Mouse (Mus musculus): Measurements from ENCODE around the gene Srp54b. TPM values are rescaled to one million over a fixed set of nuclear protein-coding genes. Genes with fewer than 3 reads are reported as not detected.
A peak's percentile ranks its signal among the peaks of the same experiment; 100 is the strongest.
"Not testable (repeated sequence)": the region's sequence is repeated elsewhere in the genome, so short reads cannot be mapped to it uniquely, and the experiment has no call there.

Gene Srp54b
- 10 to 100 TPM; 37.8 to 39.3 TPM for total RNA-seq (2021)
- polyA plus RNA-seq (2012; rRNA removed), result 11.3 and 25.9 TPM in 2 replicates
- long read RNA-seq, transcript Srp54b-201 (16 exons, 3,646 nt), result major isoform, 68 of 73 reads
- long read RNA-seq, partial matches to known transcripts, result 2 of 73 reads
- long read RNA-seq, other reads (novel, unspliced or antisense), result 2 of 73 reads

- intact Hi-C loops (cut with DNase I); DNase-seq; H3K36me3 ChIP-seq (ENCODE audit: control insufficient read depth, insufficient read depth, low read length); H3K4me1 ChIP-seq (ENCODE audit: control insufficient read depth, insufficient read depth, low read length); H3K9ac ChIP-seq (ENCODE audit: low read depth, low read length); H3K27ac ChIP-seq; H3K79me2 ChIP-seq (replicated peaks; ENCODE audit: control insufficient read depth, insufficient read depth, low read length); H3K27me3 ChIP-seq (ENCODE audit: control insufficient read depth, insufficient read depth, low read length): not testable (repeated sequence)
- WGBS, result no CpG with 5 or more reads among the region's 57 CpGs
- peak within 1 kb of the TSS; percentile 36; the same call in 1 of the 2 replicates for H3K4me3 ChIP-seq
Measured at GRCm38 (mm10) chr12:55154559-55155448, at the start of gene Srp54b. Gene Srp54b, plus strand, starts transcription at chr12:55155104.

GRCm38 (mm10) chr12:55112616-55113015 is 42.3 kb upstream of the Srp54b start:
- H3K9ac ChIP-seq (ENCODE audit: low read depth, low read length); H3K4me1 ChIP-seq (ENCODE audit: control insufficient read depth, insufficient read depth, low read length); intact Hi-C loops (cut with DNase I); H3K36me3 ChIP-seq (ENCODE audit: control insufficient read depth, insufficient read depth, low read length); H3K27ac ChIP-seq; H3K27me3 ChIP-seq (ENCODE audit: control insufficient read depth, insufficient read depth, low read length); H3K4me3 ChIP-seq; H3K79me2 ChIP-seq (replicated peaks; ENCODE audit: control insufficient read depth, insufficient read depth, low read length); DNase-seq: not testable (repeated sequence)
- WGBS, result no CpG with 5 or more reads among the region's 7 CpGs

GRCm38 (mm10) chr12:55124242-55124641 is 30.7 kb upstream of the Srp54b start, which contains the start of gene Fam177a:
Gene Fam177a, plus strand, starts transcription at chr12:55124469.
- H3K27ac ChIP-seq; H3K36me3 ChIP-seq (ENCODE audit: control insufficient read depth, insufficient read depth, low read length); H3K9ac ChIP-seq (ENCODE audit: low read depth, low read length); H3K79me2 ChIP-seq (replicated peaks; ENCODE audit: control insufficient read depth, insufficient read depth, low read length); H3K4me1 ChIP-seq (ENCODE audit: control insufficient read depth, insufficient read depth, low read length); intact Hi-C loops (cut with DNase I); H3K4me3 ChIP-seq; H3K27me3 ChIP-seq (ENCODE audit: control insufficient read depth, insufficient read depth, low read length); DNase-seq: not testable (repeated sequence)
- no CpG with 5 or more reads among the region's 40 CpGs for WGBS

- intact Hi-C loops (cut with DNase I); DNase-seq; H3K36me3 ChIP-seq (ENCODE audit: control insufficient read depth, insufficient read depth, low read length); H3K27me3 ChIP-seq (ENCODE audit: control insufficient read depth, insufficient read depth, low read length); H3K9ac ChIP-seq (ENCODE audit: low read depth, low read length); H3K4me3 ChIP-seq; H3K79me2 ChIP-seq (replicated peaks; ENCODE audit: control insufficient read depth, insufficient read depth, low read length); H3K27ac ChIP-seq; H3K4me1 ChIP-seq (ENCODE audit: control insufficient read depth, insufficient read depth, low read length): not testable (repeated sequence)
- WGBS, result no CpG with 5 or more reads among the region's 18 CpGs
Measured at GRCm38 (mm10) chr12:55124731-55125130, 30.2 kb upstream of the Srp54b start.

GRCm38 (mm10) chr12:55135540-55135939 is 19.4 kb upstream of the Srp54b start:
- intact Hi-C loops (cut with DNase I); H3K4me1 ChIP-seq (ENCODE audit: control insufficient read depth, insufficient read depth, low read length); H3K9ac ChIP-seq (ENCODE audit: low read depth, low read length); H3K79me2 ChIP-seq (replicated peaks; ENCODE audit: control insufficient read depth, insufficient read depth, low read length); DNase-seq; H3K27me3 ChIP-seq (ENCODE audit: control insufficient read depth, insufficient read depth, low read length); H3K27ac ChIP-seq; H3K4me3 ChIP-seq; H3K36me3 ChIP-seq (ENCODE audit: control insufficient read depth, insufficient read depth, low read length): not testable (repeated sequence)
- no CpG with 5 or more reads among the region's 6 CpGs for WGBS

GRCm38 (mm10) chr12:55137859-55138258 is 17.0 kb upstream of the Srp54b start:
- H3K27me3 ChIP-seq (ENCODE audit: control insufficient read depth, insufficient read depth, low read length); H3K4me1 ChIP-seq (ENCODE audit: control insufficient read depth, insufficient read depth, low read length); H3K27ac ChIP-seq; DNase-seq; intact Hi-C loops (cut with DNase I); H3K9ac ChIP-seq (ENCODE audit: low read depth, low read length); H3K4me3 ChIP-seq; H3K36me3 ChIP-seq (ENCODE audit: control insufficient read depth, insufficient read depth, low read length); H3K79me2 ChIP-seq (replicated peaks; ENCODE audit: control insufficient read depth, insufficient read depth, low read length): not testable (repeated sequence)
- WGBS, result no CpG with 5 or more reads among the region's 6 CpGs

GRCm38 (mm10) chr12:55155449-55155783 is 512 bp downstream of the Srp54b start:
- 0% methylated on average over 12 of the region's 24 CpGs for WGBS
- peak overlapping the region; percentile 36; the same call in 1 of the 2 replicates for H3K4me3 ChIP-seq

GRCm38 (mm10) chr12:55167034-55167557 is 12.2 kb downstream of the Srp54b start:
- H3K4me3 ChIP-seq; DNase-seq; H3K4me1 ChIP-seq (ENCODE audit: control insufficient read depth, insufficient read depth, low read length); H3K9ac ChIP-seq (ENCODE audit: low read depth, low read length); H3K36me3 ChIP-seq (ENCODE audit: control insufficient read depth, insufficient read depth, low read length); H3K27me3 ChIP-seq (ENCODE audit: control insufficient read depth, insufficient read depth, low read length); H3K79me2 ChIP-seq (replicated peaks; ENCODE audit: control insufficient read depth, insufficient read depth, low read length); H3K27ac ChIP-seq; intact Hi-C loops (cut with DNase I): not testable (repeated sequence)
- WGBS, result no CpG with 5 or more reads among the region's 7 CpGs

More at GRCm38 (mm10) chr12:55155449-55155783, 512 bp downstream of the Srp54b start:
- H3K4me1 ChIP-seq (ENCODE audit: control insufficient read depth, insufficient read depth, low read length); H3K27me3 ChIP-seq (ENCODE audit: control insufficient read depth, insufficient read depth, low read length); DNase-seq; intact Hi-C loops (cut with DNase I); H3K27ac ChIP-seq; H3K36me3 ChIP-seq (ENCODE audit: control insufficient read depth, insufficient read depth, low read length); H3K79me2 ChIP-seq (replicated peaks; ENCODE audit: control insufficient read depth, insufficient read depth, low read length); H3K9ac ChIP-seq (ENCODE audit: low read depth, low read length): not testable (repeated sequence)

- H3K4me3 ChIP-seq; intact Hi-C loops (cut with DNase I): not testable (repeated sequence)
- no CpG with 5 or more reads among the region's 8 CpGs for WGBS
Measured at GRCm38 (mm10) chr12:55187686-55188085, 32.8 kb downstream of the Srp54b start.

More at GRCm38 (mm10) chr12:55187686-55188085, 32.8 kb downstream of the Srp54b start:
- H3K27ac ChIP-seq; DNase-seq; H3K4me1 ChIP-seq (ENCODE audit: control insufficient read depth, insufficient read depth, low read length); H3K27me3 ChIP-seq (ENCODE audit: control insufficient read depth, insufficient read depth, low read length); H3K79me2 ChIP-seq (replicated peaks; ENCODE audit: control insufficient read depth, insufficient read depth, low read length); H3K36me3 ChIP-seq (ENCODE audit: control insufficient read depth, insufficient read depth, low read length); H3K9ac ChIP-seq (ENCODE audit: low read depth, low read length): not testable (repeated sequence)

All from heart, adult 2 months (tissue).